Mouse (Mus musculus): ENCODE data around the gene Sorbs1. TPM values are rescaled to one million over a fixed set of nuclear protein-coding genes. Genes with fewer than 3 reads are reported as not detected.

The Sorbs1 gene
- total and polyA plus RNA-seq, 3 experiments = 2.1 to 6.2 (median 3.6) TPM

DNA sequence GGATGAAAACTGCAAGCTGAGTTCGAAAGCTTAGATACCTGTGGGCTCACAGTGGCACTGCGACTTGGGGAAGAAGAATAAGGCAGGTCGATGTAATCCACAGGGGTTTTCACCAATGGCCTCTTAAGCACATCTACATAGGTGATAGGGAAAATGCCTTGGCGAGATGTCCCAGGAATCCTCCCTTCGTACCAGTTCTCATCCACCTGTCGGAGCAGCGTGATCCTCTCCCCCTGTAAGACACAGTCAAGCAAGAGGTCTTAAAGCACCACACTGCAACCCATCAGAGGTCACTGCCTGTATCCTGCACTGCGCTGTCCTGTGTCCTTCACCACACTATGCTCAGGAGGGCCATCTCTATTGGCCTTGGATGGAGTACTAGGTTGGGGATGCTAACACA is 201.9 kb downstream of the Sorbs1 start:
- TF ChIP-seq USF1 (IDR thresholded peaks at IDR 0.05; ENCODE audit: low read depth, low read length) (no peak), KAT2A (IDR thresholded peaks at IDR 0.05; ENCODE audit: insufficient replicate concordance, low read length) (no peak), SIN3A (IDR thresholded peaks at IDR 0.05; ENCODE audit: low read length) (no peak), ELF1 (IDR thresholded peaks at IDR 0.05; ENCODE audit: low read depth, low read length) (no peak), PAX5 (IDR thresholded peaks at IDR 0.05; ENCODE audit: low read length) (no peak), ZNF384 (IDR thresholded peaks at IDR 0.05; ENCODE audit: low read depth, low read length) (no peak)
- dilution Hi-C loops (cut with MboI; ENCODE audit: extremely low pct_ligation_motif_present, extremely low pct_unique_long_range_greater_than_20kb, low sequenced_read_pairs) = no loop called here
- peaks cover 0 to 29% of the 10 kb centered on the region in 2 experiments for H3K36me3 ChIP-seq (replicated peaks in 1 of 2; ENCODE audit: control insufficient read depth in 1 of 2, insufficient read depth in 1 of 2, low read length in 1 of 2)

DNA sequence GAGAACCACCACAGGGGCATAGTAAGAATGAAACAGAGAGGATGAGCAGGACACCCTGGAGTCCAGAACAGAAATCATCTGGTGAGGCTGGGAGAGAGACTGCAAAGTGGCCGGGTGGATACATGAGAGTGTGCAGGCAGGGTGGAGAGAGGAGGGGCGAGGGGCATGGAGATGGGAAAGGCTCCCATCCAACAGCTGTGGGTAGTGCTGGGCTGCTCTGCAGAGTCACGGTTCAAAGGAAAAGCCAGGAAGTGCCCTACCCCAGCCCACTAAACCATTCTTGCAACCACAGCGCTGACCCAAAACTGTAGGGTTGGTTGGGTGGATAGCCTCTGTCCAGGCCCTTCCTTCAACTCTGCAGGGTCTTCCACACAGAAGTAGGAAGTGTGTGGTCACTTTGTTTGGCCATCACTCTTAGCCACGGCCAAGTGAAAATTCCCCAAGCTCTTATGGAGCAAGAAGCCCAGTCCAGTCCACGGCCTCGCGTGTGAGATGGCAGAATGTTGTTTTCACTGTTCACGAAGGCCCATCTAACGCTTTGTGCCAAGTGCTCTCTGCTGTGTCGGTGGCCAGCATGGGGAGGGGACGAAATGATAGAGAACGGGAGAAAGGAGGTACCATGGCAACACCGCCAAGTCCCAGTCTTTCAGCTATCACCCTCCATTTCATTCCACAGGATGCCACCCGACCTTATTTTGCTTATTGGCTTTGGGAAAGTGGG is 203.0 kb downstream of the Sorbs1 start:
- H3K36me3 ChIP-seq (replicated peaks in 1 of 2; ENCODE audit: control insufficient read depth in 1 of 2, insufficient read depth in 1 of 2, low read length in 1 of 2) = peaks cover 0 to 29% of the 10 kb centered on the region in 2 experiments
- TF ChIP-seq RCOR1 (conservative IDR thresholded peaks at IDR 0.05; ENCODE audit: low read depth, low read length) (no peak), NRF1 (IDR thresholded peaks at IDR 0.05; ENCODE audit: low read depth, low read length) (no peak), BHLHE40 (IDR thresholded peaks at IDR 0.05; ENCODE audit: low read depth, low read length) (no peak), HCFC1 (IDR thresholded peaks at IDR 0.05; ENCODE audit: low read depth, low read length) (no peak), TCF12 (IDR thresholded peaks at IDR 0.05; ENCODE audit: low read depth, low read length) (no peak), MYC (IDR thresholded peaks at IDR 0.05; ENCODE audit: low read depth, low read length) (no peak), ZNF384 (IDR thresholded peaks at IDR 0.05; ENCODE audit: low read depth, low read length) (no peak), MAZ (IDR thresholded peaks at IDR 0.05; ENCODE audit: low read depth, low read length) (no peak), CHD2 (IDR thresholded peaks at IDR 0.05; ENCODE audit: low read length) (no peak), JUN (IDR thresholded peaks at IDR 0.05; ENCODE audit: insufficient read depth, low read depth, low read length) (no peak)
- H3K79me2 ChIP-seq (replicated peaks; ENCODE audit: control insufficient read depth, extremely low read depth, insufficient read depth, poor library complexity, severe bottlenecking) = no peaks in the 10 kb centered on the region
- in situ Hi-C loops (cut with MboI; ENCODE audit: low pct_ligation_motif_present, low pct_unique_long_range_greater_than_20kb, low sequenced_read_pairs) = no loop called here
- H3K4me2 ChIP-seq (ENCODE audit: insufficient read depth, low read depth, poor library complexity, severe bottlenecking) = no peak overlapping the region
- dilution Hi-C loops (cut with MboI; ENCODE audit: extremely low pct_ligation_motif_present, extremely low pct_unique_long_range_greater_than_20kb, low sequenced_read_pairs) = no loop called here
- DNase-seq (ENCODE audit: extremely low read depth) = no peak
- H3K9me3 ChIP-seq (replicated peaks; ENCODE audit: low read length) = no peaks in the 10 kb centered on the region
- H3K27ac ChIP-seq (ENCODE audit: insufficient read depth, low read depth) = no peak overlapping the region
- H3K4me3 ChIP-seq (replicated peaks in 1 of 3; ENCODE audit: low read depth in 2 of 3, low read length in 2 of 3, poor library complexity in 1 of 3) = no peak overlapping the region
- H3K9ac ChIP-seq (ENCODE audit: insufficient read depth, low read depth) = no peak overlapping the region
- H3K4me1 ChIP-seq (ENCODE audit: control insufficient read depth in 1 of 2, insufficient read depth in 2 of 2) = no peaks in the 10 kb centered on the region
- no peaks in the 10 kb centered on the region for H3K27me3 ChIP-seq (replicated peaks)

More for the DNA sequence above, 201.9 kb downstream of the Sorbs1 start:
- DNase-seq (ENCODE audit: extremely low read depth) = no peak
- no peaks in the 10 kb centered on the region for H3K79me2 ChIP-seq (replicated peaks; ENCODE audit: control insufficient read depth, extremely low read depth, insufficient read depth, poor library complexity, severe bottlenecking)
- no peaks in the 10 kb centered on the region for H3K4me1 ChIP-seq (ENCODE audit: control insufficient read depth in 1 of 2, insufficient read depth in 2 of 2)
- no peak overlapping the region for H3K4me2 ChIP-seq (ENCODE audit: insufficient read depth, low read depth, poor library complexity, severe bottlenecking)
- H3K9ac ChIP-seq (ENCODE audit: insufficient read depth, low read depth) = no peak overlapping the region
- no peaks in the 10 kb centered on the region for H3K27me3 ChIP-seq (replicated peaks)
- H3K27ac ChIP-seq (ENCODE audit: insufficient read depth, low read depth) = no peak overlapping the region
- H3K9me3 ChIP-seq (replicated peaks; ENCODE audit: low read length) = no peaks in the 10 kb centered on the region
- H3K4me3 ChIP-seq (replicated peaks in 1 of 3; ENCODE audit: low read depth in 2 of 3, low read length in 2 of 3, poor library complexity in 1 of 3) = no peak overlapping the region
- in situ Hi-C loops (cut with MboI; ENCODE audit: low pct_ligation_motif_present, low pct_unique_long_range_greater_than_20kb, low sequenced_read_pairs) = no loop called here

All from CH12.LX (cell line).